Mouse (Mus musculus): Measurements from ENCODE around the gene Hps1. TPM values are rescaled to one million over a fixed set of nuclear protein-coding genes. Genes with fewer than 3 reads are reported as not detected.

The Hps1 gene
- total RNA-seq, 4 experiments from 2014 or later: 12.5 to 17.9 (median 15.2) TPM

GRCm38 (mm10) chr19:42718101-42718500 is 61.7 kb downstream of the Hps1 start:
- no peak for DNase-seq (ENCODE audit: low spot score in 2 of 2)

DNA sequence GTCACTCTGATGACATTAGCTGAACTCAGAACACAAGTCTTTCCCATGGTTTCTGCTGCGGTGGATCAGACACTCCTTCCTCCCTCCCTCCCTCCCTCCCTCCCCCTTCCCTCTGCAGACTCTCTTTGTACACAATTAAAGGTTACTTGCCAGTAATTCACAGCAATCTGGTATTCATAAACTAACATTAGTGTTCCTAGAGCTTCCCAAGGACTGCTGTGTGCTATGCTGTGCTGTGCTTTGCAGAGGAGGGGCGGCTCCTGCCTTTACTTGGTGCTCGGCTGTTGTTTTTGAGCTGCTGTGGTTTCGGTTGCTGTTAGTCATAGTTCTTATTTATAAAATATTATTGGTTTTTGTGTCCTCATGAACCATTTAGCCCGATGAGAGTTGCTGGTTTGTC is 62.1 kb downstream of the Hps1 start:
- DNase-seq (ENCODE audit: low spot score in 2 of 2): no peak

- peak; percentile 66 to 70 for DNase-seq (ENCODE audit: low spot score in 2 of 2)
Measured at GRCm38 (mm10) chr19:42716507-42716906, 63.3 kb downstream of the Hps1 start.

DNA sequence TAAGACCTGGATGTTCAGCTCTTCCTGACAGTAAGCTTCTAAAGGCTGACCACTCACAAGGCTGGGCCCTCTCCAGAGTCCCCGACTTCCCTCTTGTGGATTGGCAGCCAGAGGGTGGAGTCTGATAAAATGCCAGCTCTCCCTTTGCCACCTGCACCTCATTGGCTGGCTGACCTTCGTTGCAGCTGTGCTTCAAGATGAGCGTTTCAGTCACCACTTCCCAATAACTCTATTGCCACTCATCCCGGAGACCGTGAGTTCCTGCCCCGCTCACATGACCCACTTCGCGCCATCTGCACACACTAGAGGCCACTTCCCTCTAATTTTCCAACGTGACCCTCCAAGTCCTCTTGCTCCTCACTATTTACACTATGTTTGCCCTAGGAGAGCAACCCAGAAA is 66.0 kb downstream of the Hps1 start:
- no peak for DNase-seq (ENCODE audit: low spot score in 2 of 2)

Other genes starting within 250 kb of the Hps1 start
- under 1 TPM; 0.16 to 0.47 (median 0.30) TPM for gene Loxl4, start 167.2 kb downstream of the Hps1 start, total RNA-seq (2022)
- gene Pyroxd2, start 27.2 kb downstream of the Hps1 start, total RNA-seq (2022): 1 to 10 TPM; 3.7 to 7.7 (median 5.6) TPM